Mouse (Mus musculus) T-helper 1 cell (primary cell): Measurements from ENCODE around the gene Nrip2.

ENCODE experiments used
- in situ Hi-C: fragments of 300-600 bp; cut with MboI, MseI; formaldehyde crosslinking; loops from one replicate; pipeline ENCODE4 v1.15.1; 2025; ENCODE audit warnings: high pct_unique_total_duplicates

Nrip2 gene

GRCm38 (mm10) chr6:128436356-128437005, 37.4 kb downstream of the Nrip2 start:
- in situ Hi-C loops = loop anchor here (10.0 kb wide), 1 partner anchor 978 kb away; no protein-coding TSS in a partner anchor

- in situ Hi-C loops = loop anchor here (10.0 kb wide), 1 partner anchor 978 kb away; no protein-coding TSS in a partner anchor
Measured at GRCm38 (mm10) chr6:128437288-128437687, 38.2 kb downstream of the Nrip2 start.

- in situ Hi-C loops = loop anchor here (10.0 kb wide), 1 partner anchor 977 kb away; no protein-coding TSS in a partner anchor
Measured at GRCm38 (mm10) chr6:128437731-128438316, 38.7 kb downstream of the Nrip2 start.

- in situ Hi-C loops = loop anchor here (10.0 kb wide), 1 partner anchor 976 kb away; no protein-coding TSS in a partner anchor
Measured at GRCm38 (mm10) chr6:128438317-128438870, 39.3 kb downstream of the Nrip2 start, which contains the start of gene Fkbp4. Gene Fkbp4 (minus strand): TSS chr6:128438677.

- in situ Hi-C loops = loop anchor here (10.0 kb wide), 1 partner anchor 976 kb away; no protein-coding TSS in a partner anchor
Measured at GRCm38 (mm10) chr6:128438871-128439341, 39.8 kb downstream of the Nrip2 start.

GRCm38 (mm10) chr6:128440238-128440637, 41.1 kb downstream of the Nrip2 start:
- in situ Hi-C loops = no loop called here

- in situ Hi-C loops = no loop called here
Measured at GRCm38 (mm10) chr6:128445761-128446535, 46.9 kb downstream of the Nrip2 start.

- in situ Hi-C loops = no loop called here
Measured at GRCm38 (mm10) chr6:128447063-128447462, 48.0 kb downstream of the Nrip2 start.

GRCm38 (mm10) chr6:128455835-128456605, 56.9 kb downstream of the Nrip2 start:
- in situ Hi-C loops = no loop called here

GRCm38 (mm10) chr6:128457186-128457585, 58.1 kb downstream of the Nrip2 start:
- in situ Hi-C loops = no loop called here

- in situ Hi-C loops = no loop called here
Measured at GRCm38 (mm10) chr6:128460321-128460720, 61.2 kb downstream of the Nrip2 start.

GRCm38 (mm10) chr6:128460729-128461503, 61.8 kb downstream of the Nrip2 start:
- in situ Hi-C loops = no loop called here

- in situ Hi-C loops = no loop called here
Measured at GRCm38 (mm10) chr6:128461606-128462005, 62.5 kb downstream of the Nrip2 start.

- in situ Hi-C loops = no loop called here
Measured at GRCm38 (mm10) chr6:128464996-128465395, 65.9 kb downstream of the Nrip2 start.
